Mouse (Mus musculus): ENCODE measurements at regions not wholly inside any gene's neighbourhood (a gene's known extent, or its start where the extent isn't known, plus 50 kb on each side); places are given as distances from the start of the nearest gene placed in this dataset.
"Not testable (repeated sequence)": the region's sequence is repeated elsewhere in the genome, so short reads cannot be mapped to it uniquely, and the experiment has no call there.

- CTCF ChIA-PET, result no interaction called here
- POLR2A ChIA-PET, result no interaction called here
Measured at GRCm38 (mm10) chr12:8070788-8071187, 93.3 kb downstream of the Apob start.

GRCm38 (mm10) chr12:8071286-8071685, 93.8 kb downstream of the Apob start:
- CTCF ChIA-PET, result no interaction called here

GRCm38 (mm10) chr12:8076010-8076540, 98.6 kb downstream of the Apob start:
- POLR2A ChIA-PET, result no interaction called here
- CTCF ChIA-PET, result interaction anchor here in 2 of 4 experiments (0.7 to 0.9 kb wide), 2 partner anchors 225 to 230 kb away, joined by 3 read pairs; no protein-coding TSS in a partner anchor

More at GRCm38 (mm10) chr12:8071286-8071685, 93.8 kb downstream of the Apob start:
- POLR2A ChIA-PET, result no interaction called here

GRCm38 (mm10) chr12:8077346-8077745, 99.9 kb downstream of the Apob start:
- POLR2A ChIA-PET, result no interaction called here
- CTCF ChIA-PET, result no interaction called here

- ChIA-PET POLR2A (no interaction called here), CTCF (no interaction called here)
Measured at GRCm38 (mm10) chr12:8078046-8078445, 100.6 kb downstream of the Apob start.

GRCm38 (mm10) chr12:8082688-8083661, 105.5 kb downstream of the Apob start:
- CTCF ChIA-PET, result interaction anchor here in 2 of 4 experiments (0.6 to 1.6 kb wide), 2 partner anchors 23 to 86 kb away, joined by 4 to 7 read pairs; no protein-coding TSS in a partner anchor
- POLR2A ChIA-PET, result interaction anchor here in 1 of 4 experiments (0.6 to 1.0 kb wide), 2 partner anchors 12 to 85 kb away, joined by 3 read pairs; no protein-coding TSS in a partner anchor

GRCm38 (mm10) chr12:8087958-8088357, 110.5 kb downstream of the Apob start:
- CTCF ChIA-PET, result no interaction called here
- POLR2A ChIA-PET, result interaction anchor here in 1 of 4 experiments (1.0 kb wide), 1 partner anchor 12 kb away, joined by 3 read pairs; no protein-coding TSS in a partner anchor

- ChIA-PET POLR2A (interaction anchor here in 1 of 4 experiments (0.6 to 0.7 kb wide), 2 partner anchors 9 to 10 kb away, joined by 3 to 7 read pairs; no protein-coding TSS in a partner anchor), CTCF (interaction anchor here in 1 of 4 experiments (1.4 to 1.7 kb wide), 2 partner anchors 30 to 143 kb away, joined by 4 to 5 read pairs; no protein-coding TSS in a partner anchor)
Measured at GRCm38 (mm10) chr12:8089423-8090278, 112.2 kb downstream of the Apob start.

GRCm38 (mm10) chr12:8090279-8090626, 112.8 kb downstream of the Apob start:
- ChIA-PET POLR2A (interaction anchor here in 1 of 4 experiments (0.6 to 0.7 kb wide), 2 partner anchors 9 to 10 kb away, joined by 3 to 7 read pairs; no protein-coding TSS in a partner anchor), CTCF (no interaction called here)

- ChIA-PET POLR2A (no interaction called here), CTCF (no interaction called here)
Measured at GRCm38 (mm10) chr12:8093437-8093836, 114.5 kb upstream of the Ldah start.

GRCm38 (mm10) chr12:8095946-8096345, 112.0 kb upstream of the Ldah start:
- ChIA-PET CTCF (no interaction called here), POLR2A (interaction anchor here in 1 of 4 experiments (1.4 kb wide), 1 partner anchor 13 kb away, joined by 3 read pairs; no protein-coding TSS in a partner anchor)

GRCm38 (mm10) chr12:8098395-8098794, 109.5 kb upstream of the Ldah start:
- CTCF ChIA-PET, result not testable (repeated sequence)
- POLR2A ChIA-PET, result interaction anchor here in 2 of 4 experiments (0.5 to 0.6 kb wide), 2 partner anchors 8 to 398 kb away, joined by 4 to 7 read pairs; no protein-coding TSS in a partner anchor

GRCm38 (mm10) chr12:8099114-8099513, 108.8 kb upstream of the Ldah start:
- CTCF ChIA-PET, result no interaction called here
- POLR2A ChIA-PET, result interaction anchor here in 3 of 4 experiments (0.5 to 0.7 kb wide), 3 partner anchors 9 to 398 kb away, joined by 3 to 7 read pairs (median 4); no protein-coding TSS in a partner anchor

- ChIA-PET POLR2A (interaction anchor here in 2 of 4 experiments (0.6 to 0.7 kb wide), 2 partner anchors 10 to 11 kb away, joined by 3 read pairs; no protein-coding TSS in a partner anchor), CTCF (no interaction called here)
Measured at GRCm38 (mm10) chr12:8099821-8100220, 108.1 kb upstream of the Ldah start.

- POLR2A ChIA-PET, result no interaction called here
- CTCF ChIA-PET, result interaction anchor here in 1 of 4 experiments (1.0 kb wide), 1 partner anchor 39 kb away, joined by 5 read pairs; no protein-coding TSS in a partner anchor
Measured at GRCm38 (mm10) chr12:8101837-8102236, 106.1 kb upstream of the Ldah start.

GRCm38 (mm10) chr12:8103259-8103658, 104.6 kb upstream of the Ldah start:
- ChIA-PET POLR2A (no interaction called here), CTCF (interaction anchor here in 1 of 4 experiments (0.8 kb wide), 1 partner anchor 43 kb away, joined by 4 read pairs; no protein-coding TSS in a partner anchor)

GRCm38 (mm10) chr12:8107137-8107536, 100.8 kb upstream of the Ldah start:
- POLR2A ChIA-PET, result no interaction called here
- CTCF ChIA-PET, result interaction anchor here in 1 of 4 experiments (1.3 kb wide), 1 partner anchor 47 kb away, joined by 4 read pairs; no protein-coding TSS in a partner anchor

- ChIA-PET POLR2A (interaction anchor here in 1 of 4 experiments (1.3 kb wide), 1 partner anchor 390 kb away, joined by 3 read pairs; the partner anchor contains the start of gene Rhob), CTCF (no interaction called here)
Measured at GRCm38 (mm10) chr12:8109203-8109770, 98.6 kb upstream of the Ldah start.
